Mouse (Mus musculus) heart, embryonic 12.5 days (tissue): Measurements from ENCODE around the gene Rxfp2. TPM values are rescaled to one million over a fixed set of nuclear protein-coding genes. Genes with fewer than 3 reads are reported as not detected.

Source experiments
- ATAC-seq: fragments of 200-750 bp; cut with Nextera tagmentation; 2 replicates; pipeline ENCODE4 v1.8.0; 2017; ENCODE audit warnings: moderate TSS enrichment, moderate library complexity; ENCODE audit not compliant: insufficient number of reproducible peaks, low FRiP score
- H3K27ac ChIP-seq: fragments of 300-500 bp; sonication (generic); 2 replicates; pipeline ENCODE4 v1.5.1; 2016; ENCODE audit warnings: mild to moderate bottlenecking, moderate library complexity; ENCODE audit not compliant: poor library complexity, severe bottlenecking
- H3K27me3 ChIP-seq: fragments of 300-500 bp; sonication (generic); replicated peaks from 2 replicates; pipeline ENCODE4 v1.6.1; 2016; ENCODE audit warnings: mild to moderate bottlenecking, moderate library complexity
- H3K36me3 ChIP-seq: fragments of 300-500 bp; sonication (generic); 2 replicates; pipeline ENCODE4 v1.6.1; 2016; ENCODE audit warnings: mild to moderate bottlenecking, moderate library complexity
- H3K4me1 ChIP-seq: fragments of 300-500 bp; sonication (generic); replicated peaks from 2 replicates; pipeline ENCODE4 v1.6.1; 2016; ENCODE audit warnings: mild to moderate bottlenecking
- H3K4me2 ChIP-seq: fragments of 300-500 bp; sonication (generic); 2 replicates; pipeline ENCODE4 v1.6.1; 2016; ENCODE audit warnings: mild to moderate bottlenecking, moderate library complexity
- H3K4me3 ChIP-seq: fragments of 300-500 bp; sonication (generic); 2 replicates; pipeline ENCODE4 v1.5.1; 2016; ENCODE audit warnings: mild to moderate bottlenecking
- H3K9ac ChIP-seq: fragments of 300-500 bp; sonication (generic); 2 replicates; pipeline ENCODE4 v1.6.1; 2016; ENCODE audit warnings: mild to moderate bottlenecking, moderate library complexity
- H3K9me3 ChIP-seq: fragments of 300-500 bp; sonication (generic); replicated peaks from 2 replicates; pipeline ENCODE4 v1.6.1; 2016; ENCODE audit warnings: mild to moderate bottlenecking, moderate library complexity
- WGBS: fragments of 180-500 bp; shearing (Covaris S2); methylation state at CpG from one replicate; pipeline ENCODE4 v1.1.7; 2016; 5-methylcytosine and 5-hydroxymethylcytosine counted together
- polyA plus RNA-seq: library from polyadenylated mRNA; unstranded; fragments of >200 nt; fragmentation: Nextera tagmentation; extraction: Ambion mirVana; gene quantifications from 2 replicates; pipeline ENCODE4 v1.2.1, GENCODE M21; 2016

The Rxfp2 gene
- polyA plus RNA-seq, 1 experiment from 2014 or later: 0.23 TPM

DNA sequence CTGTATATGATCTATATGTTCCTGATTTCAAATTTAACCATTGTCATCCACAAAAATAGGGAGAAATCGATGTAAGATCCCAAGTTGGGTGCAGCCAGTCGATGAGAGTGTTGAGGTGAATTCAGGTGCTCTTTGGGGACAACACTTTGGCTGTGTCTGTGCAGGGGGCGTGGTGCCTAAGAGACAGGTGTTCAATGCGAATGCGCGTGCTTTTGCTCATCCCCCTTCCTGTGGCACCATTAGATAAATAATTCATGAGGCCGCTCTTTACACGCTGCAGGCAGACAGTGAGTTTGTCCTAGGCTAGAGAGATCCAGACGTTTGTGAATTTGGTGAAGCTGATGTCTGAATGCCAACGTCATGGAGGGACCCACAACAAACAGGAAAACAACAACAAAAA lies 45.8 kb downstream of the Rxfp2 start:
- Histone ChIP-seq H3K9ac (no peak overlapping the region), H3K27ac (no peak overlapping the region), H3K27me3 (no peaks in the 10 kb centered on the region), H3K4me2 (no peak overlapping the region), H3K36me3 (no peaks in the 10 kb centered on the region), H3K9me3 (0 out of 2 replicates have a peak, but pooled peaks cover 8% of the 10 kb centered on the region), H3K4me1 (no peaks in the 10 kb centered on the region), H3K4me3 (no peak overlapping the region)
- ATAC-seq: no peak
- WGBS: 57% methylated on average over 10 of the region's 10 CpGs

DNA sequence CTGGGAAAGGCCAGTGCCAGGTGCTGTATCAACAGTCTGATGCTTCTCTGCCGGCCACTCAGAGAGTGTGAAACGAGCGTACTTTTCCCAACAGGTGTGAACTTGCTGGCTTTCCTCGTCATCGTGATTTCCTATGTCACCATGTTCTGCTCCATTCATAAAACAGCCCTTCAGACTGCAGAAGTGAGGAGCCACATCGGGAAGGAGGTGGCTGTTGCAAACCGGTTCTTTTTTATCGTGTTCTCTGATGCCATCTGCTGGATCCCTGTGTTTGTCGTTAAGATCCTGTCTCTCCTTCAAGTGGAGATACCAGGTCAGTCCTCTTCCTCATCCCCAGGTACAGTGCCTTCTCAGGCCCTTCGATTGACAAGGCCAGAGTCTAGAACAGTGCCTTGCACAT lies 51.6 kb downstream of the Rxfp2 start:
- Histone ChIP-seq H3K27ac (no peak overlapping the region), H3K4me1 (no peaks in the 10 kb centered on the region), H3K4me3 (no peak overlapping the region), H3K27me3 (no peaks in the 10 kb centered on the region), H3K4me2 (peak overlapping the region; percentile 21; the same call in 1 of the 2 replicates), H3K36me3 (no peaks in the 10 kb centered on the region), H3K9ac (no peak overlapping the region), H3K9me3 (no peaks in the 10 kb centered on the region)
- ATAC-seq: no peak
- WGBS: 17% methylated on average over 10 of the region's 10 CpGs

GRCm38 (mm10) chr5:150071738-150072137 lies 53.3 kb downstream of the Rxfp2 start:
- H3K27me3 ChIP-seq: no peaks in the 10 kb centered on the region
- H3K4me2 ChIP-seq: no peak overlapping the region
- H3K9me3 ChIP-seq: no peaks in the 10 kb centered on the region
- no peak overlapping the region for H3K4me3 ChIP-seq
- H3K36me3 ChIP-seq: no peaks in the 10 kb centered on the region
- H3K4me1 ChIP-seq: no peaks in the 10 kb centered on the region
- no peak overlapping the region for H3K9ac ChIP-seq
- no peak overlapping the region for H3K27ac ChIP-seq
- no peak for ATAC-seq

DNA sequence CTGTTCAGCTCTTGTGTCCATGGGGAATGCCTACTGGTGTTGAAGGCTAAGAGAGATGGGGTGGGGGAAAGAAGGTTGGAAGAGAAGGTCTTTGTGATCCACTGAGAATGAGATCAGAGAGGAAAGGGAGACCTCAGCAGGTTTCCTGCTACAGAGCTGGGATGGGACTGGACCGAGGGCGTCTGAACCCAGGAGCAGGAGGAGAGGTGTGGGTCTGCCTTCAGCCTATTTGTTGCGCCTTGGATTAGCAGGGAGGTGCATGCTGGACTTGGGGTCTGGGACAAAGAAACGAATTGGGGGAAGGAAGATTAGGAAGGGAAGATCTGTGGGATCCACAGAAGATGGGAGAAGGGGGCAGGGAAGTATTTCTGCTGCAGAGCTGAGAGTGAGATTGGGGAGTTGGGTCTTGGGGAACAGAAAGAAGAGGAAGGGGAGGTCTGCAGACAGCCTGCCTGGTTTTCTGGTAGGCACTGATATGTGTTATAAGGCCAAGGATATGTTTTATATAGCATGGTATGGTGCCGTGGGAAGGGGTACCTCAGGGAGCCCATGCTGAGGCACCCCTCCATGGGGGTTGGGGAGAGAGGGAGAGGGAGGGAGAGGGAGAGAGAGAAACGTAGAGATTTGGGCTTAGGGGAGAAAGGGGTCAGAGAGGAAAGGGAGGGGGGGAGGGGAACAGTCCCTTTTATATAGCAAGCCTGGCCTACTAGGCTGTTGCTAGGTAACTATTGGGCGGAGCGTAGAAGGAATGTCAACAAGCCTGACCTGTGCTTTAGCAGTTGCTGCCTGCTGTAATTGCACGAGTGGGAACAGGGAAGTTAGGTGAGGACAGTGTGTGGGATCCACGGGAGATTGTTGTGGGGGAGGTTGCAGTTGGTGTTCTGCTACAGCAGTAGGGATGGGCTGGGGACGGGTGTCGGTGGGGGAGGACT lies 61.7 kb downstream of the Rxfp2 start:
- H3K27me3 ChIP-seq: no peaks in the 10 kb centered on the region
- H3K4me3 ChIP-seq: peak overlapping the region; percentile 24
- no peaks in the 10 kb centered on the region for H3K36me3 ChIP-seq
- peaks cover 7% of the 10 kb centered on the region for H3K4me1 ChIP-seq
- ATAC-seq: peak; percentile 63; the same call in 1 of the 2 replicates
- WGBS: 20% methylated on average over 12 of the region's 12 CpGs
- H3K9ac ChIP-seq: no peak overlapping the region
- H3K27ac ChIP-seq: no peak overlapping the region
- no peaks in the 10 kb centered on the region for H3K9me3 ChIP-seq
- peak overlapping the region; percentile 57 for H3K4me2 ChIP-seq

- ATAC-seq: no peak
- Histone ChIP-seq H3K4me2 (no peak overlapping the region), H3K4me3 (no peak overlapping the region), H3K9me3 (peaks cover 3% of the 10 kb centered on the region; the same call in 1 of the 2 replicates), H3K9ac (no peak overlapping the region), H3K27me3 (no peaks in the 10 kb centered on the region), H3K36me3 (no peaks in the 10 kb centered on the region), H3K27ac (no peak overlapping the region), H3K4me1 (peaks cover 7% of the 10 kb centered on the region)
- 75% methylated on average over 14 of the region's 14 CpGs for WGBS
Measured at GRCm38 (mm10) chr5:150082696-150083095, 64.2 kb downstream of the Rxfp2 start.

DNA sequence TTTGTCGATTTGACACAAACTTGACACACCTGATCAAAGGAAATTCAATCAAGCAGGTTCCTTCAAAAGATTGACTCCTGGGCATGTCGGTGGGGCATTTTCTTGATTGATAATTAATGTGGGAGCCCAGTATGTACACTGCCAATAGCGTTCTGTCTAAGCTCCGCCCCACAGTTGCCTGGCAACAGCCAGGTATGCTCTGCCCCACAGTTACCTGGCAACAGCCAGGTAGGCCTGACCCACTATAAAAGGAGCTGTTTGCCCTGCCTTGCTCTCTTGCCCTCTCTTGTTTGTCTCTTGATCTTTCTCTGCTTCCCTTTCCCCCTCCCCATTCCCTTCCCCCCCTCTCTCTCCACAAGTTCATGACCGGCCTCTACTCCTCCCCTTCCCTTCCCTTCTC lies 64.7 kb downstream of the Rxfp2 start:
- H3K4me2 ChIP-seq: no peak overlapping the region
- no peak for ATAC-seq
- 57% methylated on average over 5 of the region's 5 CpGs for WGBS
- H3K9me3 ChIP-seq: peaks cover 3% of the 10 kb centered on the region; the same call in 1 of the 2 replicates
- H3K9ac ChIP-seq: no peak overlapping the region
- H3K4me3 ChIP-seq: no peak overlapping the region
- H3K27me3 ChIP-seq: no peaks in the 10 kb centered on the region
- H3K36me3 ChIP-seq: no peaks in the 10 kb centered on the region
- H3K4me1 ChIP-seq: peaks cover 7% of the 10 kb centered on the region
- no peak overlapping the region for H3K27ac ChIP-seq

DNA sequence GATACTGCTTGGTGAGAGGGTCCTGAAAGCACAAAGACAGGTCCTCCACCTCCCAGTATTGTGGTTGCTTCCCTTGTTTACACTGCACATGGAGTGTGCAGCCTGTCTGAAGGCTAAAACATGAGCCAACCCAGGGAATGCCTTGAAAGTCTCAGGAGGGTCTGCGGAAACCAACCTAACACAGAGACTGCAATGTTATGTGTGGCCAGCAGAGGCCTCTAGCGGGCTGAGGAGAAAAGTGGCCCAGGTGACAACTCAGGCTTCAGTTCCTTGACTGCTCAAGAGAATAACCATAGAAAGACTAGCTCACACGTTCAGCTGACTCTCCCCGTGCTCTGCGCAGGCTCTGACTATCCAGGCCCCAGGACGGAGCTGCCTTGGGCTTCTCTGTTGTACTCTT lies 79.1 kb downstream of the Rxfp2 start:
- ATAC-seq: peak; percentile 36; the same call in 1 of the 2 replicates
- Histone ChIP-seq H3K4me3 (no peak overlapping the region), H3K9me3 (no peaks in the 10 kb centered on the region), H3K36me3 (no peaks in the 10 kb centered on the region), H3K27me3 (no peaks in the 10 kb centered on the region), H3K4me2 (no peak overlapping the region; the same call in 1 of the 2 replicates), H3K27ac (no peak overlapping the region), H3K9ac (no peak overlapping the region), H3K4me1 (no peaks in the 10 kb centered on the region)
- 6% methylated on average over 6 of the region's 6 CpGs for WGBS

DNA sequence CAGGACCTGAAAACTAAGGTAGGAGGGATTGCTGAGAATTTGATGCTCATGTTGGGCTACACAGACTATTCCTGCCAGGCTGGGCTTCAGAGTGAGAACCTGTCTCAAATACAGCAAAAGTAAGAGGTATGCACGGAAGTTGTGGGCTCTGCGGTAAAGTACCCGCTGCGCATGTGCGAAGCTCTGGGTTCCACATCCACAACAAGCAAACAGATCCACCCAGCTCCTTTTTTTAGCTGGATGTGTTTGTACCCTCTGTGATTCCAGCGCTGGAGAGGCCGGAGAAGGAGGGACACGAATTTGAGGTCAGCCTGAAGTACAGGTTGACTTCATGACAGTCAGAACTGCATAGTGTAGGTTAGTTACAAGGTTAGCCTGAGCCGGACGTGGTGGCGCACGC lies 80.3 kb downstream of the Rxfp2 start:
- Histone ChIP-seq H3K36me3 (no peaks in the 10 kb centered on the region), H3K9ac (no peak overlapping the region), H3K27ac (no peak overlapping the region), H3K27me3 (no peaks in the 10 kb centered on the region), H3K4me3 (no peak overlapping the region), H3K4me1 (no peaks in the 10 kb centered on the region), H3K4me2 (no peak overlapping the region), H3K9me3 (no peaks in the 10 kb centered on the region)
- 86% methylated on average over 12 of the region's 12 CpGs for WGBS
- ATAC-seq: no peak

- Histone ChIP-seq H3K4me3 (no peak overlapping the region), H3K27ac (no peak overlapping the region), H3K4me1 (no peaks in the 10 kb centered on the region), H3K36me3 (no peaks in the 10 kb centered on the region), H3K9ac (no peak overlapping the region), H3K4me2 (no peak overlapping the region), H3K9me3 (no peaks in the 10 kb centered on the region), H3K27me3 (no peaks in the 10 kb centered on the region)
- ATAC-seq: no peak
- WGBS: 76% methylated on average over 11 of the region's 11 CpGs
Measured at GRCm38 (mm10) chr5:150101789-150102188, 83.3 kb downstream of the Rxfp2 start.

GRCm38 (mm10) chr5:150106358-150106757 lies 87.9 kb downstream of the Rxfp2 start:
- ATAC-seq: no peak
- H3K36me3 ChIP-seq: no peaks in the 10 kb centered on the region

DNA sequence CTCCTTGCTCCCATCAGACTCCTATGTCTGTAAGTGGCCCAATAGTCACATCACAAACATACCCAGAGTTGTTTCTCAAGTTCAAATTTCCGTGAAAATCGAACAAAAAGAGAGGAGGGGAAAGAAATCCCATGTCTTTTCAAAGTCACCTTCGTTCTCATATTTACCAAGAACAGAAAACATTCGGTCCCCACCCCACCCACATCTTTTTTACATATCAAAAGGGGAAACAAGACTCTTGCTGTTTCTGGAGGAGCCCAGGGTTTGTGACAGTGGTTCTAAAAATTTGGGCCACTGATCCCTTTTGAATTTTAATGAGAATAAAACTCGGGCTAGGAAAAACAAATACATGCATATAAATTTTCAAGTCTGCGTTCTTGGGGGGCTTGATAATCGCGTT lies 92.8 kb downstream of the Rxfp2 start:
- peaks cover 17% of the 10 kb centered on the region for H3K4me1 ChIP-seq
- peaks cover 3% of the 10 kb centered on the region; the same call in 1 of the 2 replicates for H3K9me3 ChIP-seq
- H3K4me2 ChIP-seq: no peak overlapping the region
- no peak for ATAC-seq
- no peak overlapping the region for H3K4me3 ChIP-seq
- H3K27ac ChIP-seq: no peak overlapping the region
- 43% methylated on average over 8 of the region's 8 CpGs for WGBS
- no peaks in the 10 kb centered on the region for H3K27me3 ChIP-seq
- H3K36me3 ChIP-seq: no peaks in the 10 kb centered on the region
- H3K9ac ChIP-seq: no peak overlapping the region

More at GRCm38 (mm10) chr5:150106358-150106757, 87.9 kb downstream of the Rxfp2 start:
- Histone ChIP-seq H3K9ac (no peak overlapping the region), H3K9me3 (no peaks in the 10 kb centered on the region), H3K4me3 (no peak overlapping the region), H3K27ac (no peak overlapping the region), H3K4me1 (no peaks in the 10 kb centered on the region), H3K27me3 (no peaks in the 10 kb centered on the region), H3K4me2 (no peak overlapping the region)
- 84% methylated on average over 7 of the region's 7 CpGs for WGBS
